Mouse (Mus musculus): ENCODE measurements around the gene Faf2. TPM values are rescaled to one million over a fixed set of nuclear protein-coding genes. Genes with fewer than 3 reads are reported as not detected.

The Faf2 gene
- polyA plus RNA-seq, 1 experiment from 2014 or later: 95.3 TPM

GRCm38 (mm10) chr13:54602639-54603111 lies 18.9 kb upstream of the Faf2 start:
- WGBS: 30% methylated on average over 3 of the region's 3 CpGs
- Histone ChIP-seq H3K9me3 (ENCODE audit: control insufficient read depth, low read length) (no peaks in the 10 kb centered on the region), H3K36me3 (ENCODE audit: control insufficient read depth, insufficient read depth, low read length) (peaks cover 14% of the 10 kb centered on the region), H3K4me2 (ENCODE audit: low read length) (no peak overlapping the region), H3K4me3 (ENCODE audit: low read depth, low read length) (no peak overlapping the region), H3K9ac (ENCODE audit: low read length) (no peak overlapping the region), H3K4me1 (replicated peaks; ENCODE audit: control insufficient read depth, insufficient read depth, low read length) (no peaks in the 10 kb centered on the region), H3K27me3 (replicated peaks; ENCODE audit: control insufficient read depth, insufficient read depth, low read length) (no peaks in the 10 kb centered on the region), H3K27ac (ENCODE audit: low read depth) (0 out of 2 replicates have a peak overlapping the region, but pooled peaks have one; percentile 9)
- ATAC-seq (replicated peaks; ENCODE audit: low FRiP score, low TSS enrichment, low read depth) (peak; percentile 78), DNase-seq (ENCODE audit: low spot score) (no peak)

GRCm38 (mm10) chr13:54603501-54603900 lies 18.1 kb upstream of the Faf2 start:
- no peaks in the 10 kb centered on the region for H3K4me1 ChIP-seq (replicated peaks; ENCODE audit: control insufficient read depth, insufficient read depth, low read length)
- peaks cover 10% of the 10 kb centered on the region; the same call in 1 of the 2 replicates for H3K36me3 ChIP-seq (ENCODE audit: control insufficient read depth, insufficient read depth, low read length)
- ATAC-seq (replicated peaks; ENCODE audit: low FRiP score, low TSS enrichment, low read depth) (no peak), DNase-seq (ENCODE audit: low spot score) (no peak)
- H3K4me2 ChIP-seq (ENCODE audit: low read length): no peak overlapping the region
- H3K27ac ChIP-seq (ENCODE audit: low read depth): no peak overlapping the region
- no peaks in the 10 kb centered on the region for H3K9me3 ChIP-seq (ENCODE audit: control insufficient read depth, low read length)
- H3K27me3 ChIP-seq (replicated peaks; ENCODE audit: control insufficient read depth, insufficient read depth, low read length): no peaks in the 10 kb centered on the region
- H3K4me3 ChIP-seq (ENCODE audit: low read depth, low read length): no peak overlapping the region
- H3K9ac ChIP-seq (ENCODE audit: low read length): no peak overlapping the region

GRCm38 (mm10) chr13:54604221-54604620 lies 17.4 kb upstream of the Faf2 start:
- ATAC-seq (replicated peaks; ENCODE audit: low FRiP score, low TSS enrichment, low read depth): no peak
- H3K9me3 ChIP-seq (ENCODE audit: control insufficient read depth, low read length): no peaks in the 10 kb centered on the region

GRCm38 (mm10) chr13:54605426-54605825 lies 16.2 kb upstream of the Faf2 start:
- ATAC-seq (replicated peaks; ENCODE audit: low FRiP score, low TSS enrichment, low read depth) (no peak), DNase-seq (ENCODE audit: low spot score) (no peak)
- Histone ChIP-seq H3K4me2 (ENCODE audit: low read length) (no peak overlapping the region), H3K4me3 (ENCODE audit: low read depth, low read length) (no peak overlapping the region), H3K9me3 (ENCODE audit: control insufficient read depth, low read length) (no peaks in the 10 kb centered on the region), H3K27ac (ENCODE audit: low read depth) (no peak overlapping the region), H3K27me3 (replicated peaks; ENCODE audit: control insufficient read depth, insufficient read depth, low read length) (no peaks in the 10 kb centered on the region), H3K36me3 (ENCODE audit: control insufficient read depth, insufficient read depth, low read length) (peaks cover 3% of the 10 kb centered on the region; the same call in 1 of the 2 replicates), H3K9ac (ENCODE audit: low read length) (no peak overlapping the region), H3K4me1 (replicated peaks; ENCODE audit: control insufficient read depth, insufficient read depth, low read length) (peaks cover 2% of the 10 kb centered on the region; the same call in 1 of the 2 replicates)
- 68% methylated on average over 5 of the region's 5 CpGs for WGBS

More at GRCm38 (mm10) chr13:54604221-54604620, 17.4 kb upstream of the Faf2 start:
- WGBS: 74% methylated on average over 4 of the region's 4 CpGs
- H3K27ac ChIP-seq (ENCODE audit: low read depth): no peak overlapping the region
- 0 out of 2 replicates have a peak, but pooled peaks cover under 1% of the 10 kb centered on the region for H3K4me1 ChIP-seq (replicated peaks; ENCODE audit: control insufficient read depth, insufficient read depth, low read length)
- no peak overlapping the region for H3K4me2 ChIP-seq (ENCODE audit: low read length)
- H3K27me3 ChIP-seq (replicated peaks; ENCODE audit: control insufficient read depth, insufficient read depth, low read length): no peaks in the 10 kb centered on the region
- H3K4me3 ChIP-seq (ENCODE audit: low read depth, low read length): no peak overlapping the region
- H3K9ac ChIP-seq (ENCODE audit: low read length): no peak overlapping the region
- H3K36me3 ChIP-seq (ENCODE audit: control insufficient read depth, insufficient read depth, low read length): peaks cover 7% of the 10 kb centered on the region; the same call in 1 of the 2 replicates
- no peak for DNase-seq (ENCODE audit: low spot score)

GRCm38 (mm10) chr13:54607204-54607603 lies 14.4 kb upstream of the Faf2 start:
- H3K27ac ChIP-seq (ENCODE audit: low read depth): no peak overlapping the region
- peaks cover 7% of the 10 kb centered on the region; the same call in 1 of the 2 replicates for H3K4me1 ChIP-seq (replicated peaks; ENCODE audit: control insufficient read depth, insufficient read depth, low read length)
- peaks cover 3% of the 10 kb centered on the region; the same call in 1 of the 2 replicates for H3K36me3 ChIP-seq (ENCODE audit: control insufficient read depth, insufficient read depth, low read length)
- H3K4me2 ChIP-seq (ENCODE audit: low read length): no peak overlapping the region
- H3K27me3 ChIP-seq (replicated peaks; ENCODE audit: control insufficient read depth, insufficient read depth, low read length): no peaks in the 10 kb centered on the region
- WGBS: 59% methylated on average over 5 of the region's 5 CpGs
- no peak overlapping the region for H3K4me3 ChIP-seq (ENCODE audit: low read depth, low read length)
- H3K9me3 ChIP-seq (ENCODE audit: control insufficient read depth, low read length): no peaks in the 10 kb centered on the region
- no peak overlapping the region for H3K9ac ChIP-seq (ENCODE audit: low read length)
- ATAC-seq (replicated peaks; ENCODE audit: low FRiP score, low TSS enrichment, low read depth) (no peak), DNase-seq (ENCODE audit: low spot score) (no peak)

GRCm38 (mm10) chr13:54608002-54608401 lies 13.6 kb upstream of the Faf2 start:
- Histone ChIP-seq H3K9me3 (ENCODE audit: control insufficient read depth, low read length) (no peaks in the 10 kb centered on the region), H3K27me3 (replicated peaks; ENCODE audit: control insufficient read depth, insufficient read depth, low read length) (no peaks in the 10 kb centered on the region), H3K36me3 (ENCODE audit: control insufficient read depth, insufficient read depth, low read length) (peaks cover 3% of the 10 kb centered on the region; the same call in 1 of the 2 replicates), H3K9ac (ENCODE audit: low read length) (no peak overlapping the region), H3K4me2 (ENCODE audit: low read length) (no peak overlapping the region), H3K27ac (ENCODE audit: low read depth) (no peak overlapping the region), H3K4me3 (ENCODE audit: low read depth, low read length) (no peak overlapping the region), H3K4me1 (replicated peaks; ENCODE audit: control insufficient read depth, insufficient read depth, low read length) (peaks cover 7% of the 10 kb centered on the region; the same call in 1 of the 2 replicates)
- 53% methylated on average over 3 of the region's 3 CpGs for WGBS
- ATAC-seq (replicated peaks; ENCODE audit: low FRiP score, low TSS enrichment, low read depth) (no peak), DNase-seq (ENCODE audit: low spot score) (no peak)

GRCm38 (mm10) chr13:54608666-54609065 lies 12.9 kb upstream of the Faf2 start:
- peaks cover 7% of the 10 kb centered on the region; the same call in 1 of the 2 replicates for H3K4me1 ChIP-seq (replicated peaks; ENCODE audit: control insufficient read depth, insufficient read depth, low read length)
- WGBS: 37% methylated on average over 8 of the region's 8 CpGs
- H3K9me3 ChIP-seq (ENCODE audit: control insufficient read depth, low read length): no peaks in the 10 kb centered on the region
- ATAC-seq (replicated peaks; ENCODE audit: low FRiP score, low TSS enrichment, low read depth) (no peak), DNase-seq (ENCODE audit: low spot score) (no peak)
- H3K36me3 ChIP-seq (ENCODE audit: control insufficient read depth, insufficient read depth, low read length): peaks cover 3% of the 10 kb centered on the region; the same call in 1 of the 2 replicates
- H3K27ac ChIP-seq (ENCODE audit: low read depth): no peak overlapping the region
- H3K27me3 ChIP-seq (replicated peaks; ENCODE audit: control insufficient read depth, insufficient read depth, low read length): no peaks in the 10 kb centered on the region
- H3K4me2 ChIP-seq (ENCODE audit: low read length): no peak overlapping the region
- H3K9ac ChIP-seq (ENCODE audit: low read length): no peak overlapping the region
- no peak overlapping the region for H3K4me3 ChIP-seq (ENCODE audit: low read depth, low read length)

GRCm38 (mm10) chr13:54609301-54609700 lies 12.3 kb upstream of the Faf2 start:
- Histone ChIP-seq H3K4me1 (replicated peaks; ENCODE audit: control insufficient read depth, insufficient read depth, low read length) (peaks cover 7% of the 10 kb centered on the region; the same call in 1 of the 2 replicates), H3K27me3 (replicated peaks; ENCODE audit: control insufficient read depth, insufficient read depth, low read length) (no peaks in the 10 kb centered on the region), H3K27ac (ENCODE audit: low read depth) (no peak overlapping the region), H3K4me2 (ENCODE audit: low read length) (no peak overlapping the region), H3K36me3 (ENCODE audit: control insufficient read depth, insufficient read depth, low read length) (peaks cover 3% of the 10 kb centered on the region; the same call in 1 of the 2 replicates), H3K9me3 (ENCODE audit: control insufficient read depth, low read length) (no peaks in the 10 kb centered on the region), H3K9ac (ENCODE audit: low read length) (no peak overlapping the region), H3K4me3 (ENCODE audit: low read depth, low read length) (no peak overlapping the region)
- ATAC-seq (replicated peaks; ENCODE audit: low FRiP score, low TSS enrichment, low read depth): no peak
- 24% methylated on average over 1 of the region's 1 CpGs for WGBS
- no peak for DNase-seq (ENCODE audit: low spot score)

GRCm38 (mm10) chr13:54610613-54610971 lies 11.0 kb upstream of the Faf2 start:
- H3K36me3 ChIP-seq (ENCODE audit: control insufficient read depth, insufficient read depth, low read length): no peaks in the 10 kb centered on the region; the same call in 1 of the 2 replicates
- peaks cover 7% of the 10 kb centered on the region; the same call in 1 of the 2 replicates for H3K4me1 ChIP-seq (replicated peaks; ENCODE audit: control insufficient read depth, insufficient read depth, low read length)
- H3K4me3 ChIP-seq (ENCODE audit: low read depth, low read length): peak overlapping the region; percentile 68
- 0 out of 2 replicates have a peak overlapping the region, but pooled peaks have one; percentile 22 for H3K27ac ChIP-seq (ENCODE audit: low read depth)
- H3K9ac ChIP-seq (ENCODE audit: low read length): peak overlapping the region; percentile 79
- ATAC-seq (replicated peaks; ENCODE audit: low FRiP score, low TSS enrichment, low read depth): no peak
- peak; percentile 74 for DNase-seq (ENCODE audit: low spot score)
- 9% methylated on average over 13 of the region's 13 CpGs for WGBS
- peak overlapping the region; percentile 91 for H3K4me2 ChIP-seq (ENCODE audit: low read length)
- H3K9me3 ChIP-seq (ENCODE audit: control insufficient read depth, low read length): no peaks in the 10 kb centered on the region
- no peaks in the 10 kb centered on the region for H3K27me3 ChIP-seq (replicated peaks; ENCODE audit: control insufficient read depth, insufficient read depth, low read length)
